Mouse (Mus musculus) heart, adult 2 months (tissue): ENCODE measurements around the gene Cybrd1. TPM values are rescaled to one million over a fixed set of nuclear protein-coding genes. Genes with fewer than 3 reads are reported as not detected.
A peak's percentile ranks its signal among the peaks of the same experiment; 100 is the strongest.

Experiments
- DNase-seq, 2 experiments: peaks; one replicate each; pipeline ENCODE4 v3.0.0; 2021
- H3K27ac ChIP-seq: fragments of 200-600 bp; 2 replicates; pipeline ENCODE4 v1.8.1; 2022
- H3K27me3 ChIP-seq: fragments of 200-500 bp; 2 replicates; pipeline ENCODE4 v1.6.1; 2012; ENCODE audit warnings: mild to moderate bottlenecking, low read length, inconsistent platforms, mixed read lengths; ENCODE audit not compliant: control insufficient read depth, insufficient read depth
- H3K36me3 ChIP-seq: fragments of 200-500 bp; 2 replicates; pipeline ENCODE4 v1.6.1; 2012; ENCODE audit warnings: low read length, inconsistent platforms; ENCODE audit not compliant: control insufficient read depth, insufficient read depth
- H3K4me1 ChIP-seq: fragments of 200-500 bp; 2 replicates; pipeline ENCODE4 v1.6.1; 2011; ENCODE audit warnings: low read length; ENCODE audit not compliant: control insufficient read depth, insufficient read depth
- H3K4me3 ChIP-seq: fragments of 200-600 bp; 2 replicates; pipeline ENCODE4 v1.8.1; 2022
- H3K79me2 ChIP-seq: fragments of 200-500 bp; replicated peaks from 2 replicates; pipeline ENCODE4 v1.6.1; 2012; ENCODE audit warnings: mild to moderate bottlenecking, inconsistent platforms, low read length, moderate library complexity, mixed read lengths; ENCODE audit not compliant: control insufficient read depth, insufficient read depth
- H3K9ac ChIP-seq: fragments of 200-500 bp; 2 replicates; pipeline ENCODE4 v1.6.1; 2012; ENCODE audit warnings: low read depth, mild to moderate bottlenecking, control low read depth, inconsistent platforms, low read length, mixed read lengths
- CTCF ChIP-seq: fragments of 200-600 bp; IDR thresholded peaks from 2 replicates; pipeline ENCODE4 v1.8.1; 2022; ENCODE audit warnings: antibody characterized with exemption, mild to moderate bottlenecking, moderate library complexity
- EP300 ChIP-seq: fragments of 200-500 bp; IDR thresholded peaks from 2 replicates; pipeline ENCODE4 v1.6.1; 2011; ENCODE audit warnings: low read depth, low read length, control low read depth; ENCODE audit not compliant: insufficient read depth
- POLR2A ChIP-seq: fragments of 200-500 bp; IDR thresholded peaks from 2 replicates; pipeline ENCODE4 v1.6.1; 2011; ENCODE audit warnings: mild to moderate bottlenecking, low read depth, low read length, control low read depth; ENCODE audit not compliant: insufficient read depth
- WGBS: fragments of 180-500 bp; shearing (Covaris S2); methylation state at CpG from one replicate; pipeline ENCODE4 v1.1.7; 2018; 5-methylcytosine and 5-hydroxymethylcytosine counted together
- intact Hi-C: fragments of 180-260 bp; cut with DNase I; formaldehyde crosslinking; loops from one replicate; pipeline ENCODE4 v1.15.1; 2025
- polyA plus RNA-seq: library from polyadenylated mRNA; depleted of rRNA; stranded (reverse); fragments of >200 nt; gene quantifications from 2 replicates; pipeline ENCODE4 v1.2.3, GENCODE M21; 2012
- total RNA-seq, 2 experiments: library from RNA; stranded (reverse); gene quantifications; 2 replicates each; pipeline ENCODE4 v1.2.3; 2021

The Cybrd1 gene
- total and polyA plus RNA-seq, 3 experiments: 1.5 to 1.9 (median 1.7) TPM

- no peak for TF ChIP-seq EP300
- no peak for TF ChIP-seq POLR2A
- TF ChIP-seq CTCF: no peak
- Histone ChIP-seq H3K4me1 (no peaks in the 10 kb centered on the region), H3K9ac (no peak overlapping the region), H3K36me3 (no peaks in the 10 kb centered on the region), H3K27ac (no peak overlapping the region), H3K27me3 (no peaks in the 10 kb centered on the region), H3K4me3 (no peak overlapping the region), H3K79me2 (no peaks in the 10 kb centered on the region)
- 54% methylated on average over 16 of the region's 16 CpGs for WGBS
- no peak for DNase-seq
- intact Hi-C loops: no loop called here
These were observed 42.0 kb downstream of the Cybrd1 start for GRCm38 (mm10) chr2:71159576-71160306.

GRCm38 (mm10) chr2:71160307-71160861, 42.7 kb downstream of the Cybrd1 start:
- H3K27ac ChIP-seq: no peak overlapping the region
- 53% methylated on average over 11 of the region's 11 CpGs for WGBS
- no peak overlapping the region for H3K4me3 ChIP-seq

GRCm38 (mm10) chr2:71161558-71161957, 43.8 kb downstream of the Cybrd1 start:
- Histone ChIP-seq H3K9ac (no peak overlapping the region), H3K27ac (no peak overlapping the region), H3K79me2 (no peaks in the 10 kb centered on the region), H3K4me1 (no peaks in the 10 kb centered on the region), H3K4me3 (no peak overlapping the region), H3K36me3 (no peaks in the 10 kb centered on the region), H3K27me3 (no peaks in the 10 kb centered on the region)
- DNase-seq: no peak
- 86% methylated on average over 7 of the region's 7 CpGs for WGBS
- intact Hi-C loops: no loop called here
- TF ChIP-seq EP300: no peak
- TF ChIP-seq CTCF: no peak
- no peak for TF ChIP-seq POLR2A

More at GRCm38 (mm10) chr2:71160307-71160861, 42.7 kb downstream of the Cybrd1 start:
- intact Hi-C loops: no loop called here
- no peak for TF ChIP-seq CTCF
- no peak for TF ChIP-seq EP300
- TF ChIP-seq POLR2A: no peak
- Histone ChIP-seq H3K9ac (no peak overlapping the region), H3K27me3 (no peaks in the 10 kb centered on the region), H3K79me2 (no peaks in the 10 kb centered on the region), H3K36me3 (no peaks in the 10 kb centered on the region), H3K4me1 (no peaks in the 10 kb centered on the region)
- DNase-seq: peak in 1 of 2 experiments; percentile 4

GRCm38 (mm10) chr2:71162831-71163621, 45.3 kb downstream of the Cybrd1 start:
- Histone ChIP-seq H3K79me2 (no peaks in the 10 kb centered on the region), H3K4me3 (no peak overlapping the region), H3K27ac (no peak overlapping the region), H3K9ac (no peak overlapping the region), H3K4me1 (no peaks in the 10 kb centered on the region), H3K36me3 (no peaks in the 10 kb centered on the region), H3K27me3 (no peaks in the 10 kb centered on the region)
- TF ChIP-seq EP300 (no peak), CTCF (no peak), POLR2A (no peak)
- intact Hi-C loops: no loop called here
- no peak for DNase-seq
- 79% methylated on average over 25 of the region's 25 CpGs for WGBS

GRCm38 (mm10) chr2:71167211-71167610, 49.5 kb downstream of the Cybrd1 start:
- no peak for TF ChIP-seq POLR2A
- no peak for TF ChIP-seq EP300
- no peak for TF ChIP-seq CTCF
- no peaks in the 10 kb centered on the region for H3K27me3 ChIP-seq
- no peaks in the 10 kb centered on the region for H3K36me3 ChIP-seq
- no peaks in the 10 kb centered on the region for H3K79me2 ChIP-seq
- no peak overlapping the region for H3K9ac ChIP-seq
- no peak for DNase-seq
- no peaks in the 10 kb centered on the region for H3K4me1 ChIP-seq
- H3K4me3 ChIP-seq: no peak overlapping the region
- no peak overlapping the region for H3K27ac ChIP-seq
- 63% methylated on average over 4 of the region's 4 CpGs for WGBS
- intact Hi-C loops: no loop called here
